Comparison of ENCODE assay signal across 8 mouse cellular contexts in the genomic region with DNA sequence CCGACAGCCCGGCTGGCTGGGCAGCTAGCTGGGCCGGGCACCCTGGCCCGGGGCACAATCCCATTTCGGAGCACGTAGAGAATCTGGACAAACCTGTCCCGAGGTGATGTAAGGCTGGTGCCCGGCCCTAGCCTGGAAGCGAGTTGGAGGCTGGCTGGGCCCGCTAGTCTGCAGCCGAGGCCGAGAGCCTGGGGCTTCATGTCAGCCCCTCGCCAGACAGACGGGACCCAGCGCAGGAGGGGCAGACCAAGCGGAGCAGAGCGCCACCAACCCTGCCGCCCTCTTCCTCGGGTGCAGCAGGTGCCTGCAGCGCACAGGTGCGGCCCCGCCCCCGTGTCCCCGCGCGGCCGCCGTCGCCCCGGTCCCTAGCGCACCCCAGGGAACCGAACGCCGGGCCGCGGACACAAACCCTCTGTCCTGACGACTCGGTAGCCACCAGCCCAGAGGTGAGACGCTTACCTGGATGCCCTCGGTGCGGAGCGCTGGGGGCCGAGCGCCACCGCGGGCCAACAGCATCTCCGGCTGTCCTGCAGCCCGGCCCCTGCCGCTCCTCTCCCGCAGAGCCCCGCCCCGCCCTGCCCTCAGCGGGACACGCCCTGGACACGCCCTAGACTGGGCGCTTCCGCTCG.
DNase-seq lines count a peak whose midpoint lies in the region; ATAC-seq and TF ChIP-seq lines count a peak whose summit lies in the region.

No protein-coding gene starts in this region.

- no peak for DNase-seq in heart, postnatal 10 days
- DNase-seq in G1E (ENCODE audit: low spot score): no peak
- DNase-seq in liver, embryonic 11.5 days (ENCODE audit: low spot score): peak; percentile 44
- no peak for DNase-seq in left cerebral cortex, adult 9 months (ENCODE audit: low spot score in 2 of 2)
- DNase-seq in gastrocnemius, postnatal 25 days: no peak

- H3K9ac ChIP-seq in heart, embryonic 12.5 days: peak overlapping the region; percentile 82
- peak overlapping the region; percentile 90 for H3K9ac ChIP-seq in forebrain, embryonic 13.5 days
- peak overlapping the region; percentile 73 for H3K9ac ChIP-seq in liver, embryonic 11.5 days (ENCODE audit: low read depth, low read length)
- peak overlapping the region; percentile 88 for H3K9ac ChIP-seq in neural tube, embryonic 15.5 days (replicated peaks)

- intact Hi-C loops in heart, postnatal 10 days (cut with DNase I): loop anchor here (5.0 kb wide), 1 partner anchor 61 kb away; the partner anchor contains the start of gene Rbl2

- peaks cover 16% of the 10 kb centered on the region for H3K36me3 ChIP-seq in heart, embryonic 12.5 days
- H3K36me3 ChIP-seq in G1E (replicated peaks): peaks cover 23% of the 10 kb centered on the region
- H3K36me3 ChIP-seq in forebrain, embryonic 13.5 days (ENCODE audit: poor library complexity, severe bottlenecking): peaks cover 18% of the 10 kb centered on the region
- H3K36me3 ChIP-seq in liver, embryonic 11.5 days (ENCODE audit: control insufficient read depth, insufficient read depth, low read length): no peaks in the 10 kb centered on the region
- peaks cover 13% of the 10 kb centered on the region for H3K36me3 ChIP-seq in neural tube, embryonic 15.5 days

- H3K27me3 ChIP-seq in heart, embryonic 12.5 days (replicated peaks): no peaks in the 10 kb centered on the region
- H3K27me3 ChIP-seq in G1E (ENCODE audit: insufficient read depth, low read length): peaks cover 12% of the 10 kb centered on the region
- H3K27me3 ChIP-seq in forebrain, embryonic 13.5 days: no peaks in the 10 kb centered on the region
- H3K27me3 ChIP-seq in liver, embryonic 11.5 days (replicated peaks; ENCODE audit: control insufficient read depth, insufficient read depth, low read length): no peaks in the 10 kb centered on the region
- H3K27me3 ChIP-seq in neural tube, embryonic 15.5 days (replicated peaks): no peaks in the 10 kb centered on the region

- ATAC-seq in heart, embryonic 12.5 days (ENCODE audit: insufficient number of reproducible peaks, low FRiP score): peak; percentile 71
- no peak for ATAC-seq in G1E (ENCODE audit: extremely low read depth, insufficient number of reproducible peaks, low FRiP score, poor library complexity, severe bottlenecking)
- ATAC-seq in forebrain, embryonic 13.5 days: no peak; the same call in 1 of the 2 replicates
- peak; percentile 61 for ATAC-seq in liver, embryonic 11.5 days (replicated peaks; ENCODE audit: low FRiP score)
- peak; percentile 63; the same call in 1 of the 2 replicates for ATAC-seq in neural tube, embryonic 15.5 days (ENCODE audit: low FRiP score)

- WGBS in heart, embryonic 12.5 days: 1% methylated on average over 47 of the region's 58 CpGs
- WGBS in forebrain, embryonic 13.5 days: under 1% methylated on average over 55 of the region's 58 CpGs
- WGBS in liver, embryonic 11.5 days: under 1% methylated on average over 53 of the region's 58 CpGs
- WGBS in neural tube, embryonic 15.5 days: under 1% methylated on average over 51 of the region's 58 CpGs

- H3K27ac ChIP-seq in heart, embryonic 12.5 days (ENCODE audit: poor library complexity, severe bottlenecking): peak overlapping the region; percentile 49; the same call in 1 of the 2 replicates
- peak overlapping the region; percentile 35; the same call in 1 of the 2 replicates for H3K27ac ChIP-seq in forebrain, embryonic 13.5 days
- H3K27ac ChIP-seq in liver, embryonic 11.5 days (ENCODE audit: low read depth, low read length): 0 out of 2 replicates have a peak overlapping the region, but pooled peaks have one; percentile 13
- H3K27ac ChIP-seq in neural tube, embryonic 15.5 days (replicated peaks): peak overlapping the region; percentile 90

- TF ChIP-seq CTCF in G1E (IDR thresholded peaks at IDR 0.05; ENCODE audit: low read depth, low read length): no peak

- H3K4me3 ChIP-seq in heart, embryonic 12.5 days: peak overlapping the region; percentile 94
- peak overlapping the region; percentile 95 for H3K4me3 ChIP-seq in G1E (ENCODE audit: low read depth, low read length)
- H3K4me3 ChIP-seq in forebrain, embryonic 13.5 days: peak overlapping the region; percentile 92
- peak overlapping the region; percentile 95 for H3K4me3 ChIP-seq in liver, embryonic 11.5 days (ENCODE audit: low read depth, low read length)
- peak overlapping the region; percentile 99 for H3K4me3 ChIP-seq in neural tube, embryonic 15.5 days (replicated peaks)

- no peaks in the 10 kb centered on the region for H3K9me3 ChIP-seq in heart, embryonic 12.5 days (replicated peaks)
- no peaks in the 10 kb centered on the region for H3K9me3 ChIP-seq in G1E (replicated peaks)
- H3K9me3 ChIP-seq in forebrain, embryonic 13.5 days (replicated peaks): no peaks in the 10 kb centered on the region
- no peaks in the 10 kb centered on the region for H3K9me3 ChIP-seq in liver, embryonic 11.5 days (ENCODE audit: control insufficient read depth, low read length)
- no peaks in the 10 kb centered on the region for H3K9me3 ChIP-seq in neural tube, embryonic 15.5 days (replicated peaks)

- H3K4me1 ChIP-seq in heart, embryonic 12.5 days (replicated peaks): peaks cover 9% of the 10 kb centered on the region
- peaks cover 20% of the 10 kb centered on the region for H3K4me1 ChIP-seq in G1E (ENCODE audit: insufficient read depth, low read depth, low read length)
- H3K4me1 ChIP-seq in forebrain, embryonic 13.5 days: peaks cover 17% of the 10 kb centered on the region
- peaks cover 4% of the 10 kb centered on the region; the same call in 1 of the 2 replicates for H3K4me1 ChIP-seq in liver, embryonic 11.5 days (replicated peaks; ENCODE audit: control insufficient read depth, insufficient read depth, low read length)
- peaks cover 42% of the 10 kb centered on the region for H3K4me1 ChIP-seq in neural tube, embryonic 15.5 days

- peak overlapping the region; percentile 84 for H3K4me2 ChIP-seq in heart, embryonic 12.5 days
- peak overlapping the region; percentile 78 for H3K4me2 ChIP-seq in forebrain, embryonic 13.5 days
- H3K4me2 ChIP-seq in liver, embryonic 11.5 days: peak overlapping the region; percentile 94
- peak overlapping the region; percentile 68 for H3K4me2 ChIP-seq in neural tube, embryonic 15.5 days

Comparison
In these comparisons a context has a peak if more than half of its experiments do, and no peak if none do; other contexts are left out.
1. ATAC-seq: peak in heart, embryonic 12.5 days (single experiment), liver, embryonic 11.5 days (single experiment) and neural tube, embryonic 15.5 days (single experiment); none in G1E (single experiment) and forebrain, embryonic 13.5 days (single experiment).
2. H3K27ac ChIP-seq: peak in every context shown above with its lines; median percentile 90 in neural tube, embryonic 15.5 days; 49 in heart, embryonic 12.5 days; 35 in forebrain, embryonic 13.5 days; 13 in liver, embryonic 11.5 days.
3. Peak in every context shown above with its lines, with median percentiles within 50 percentile points of each other: H3K4me2 ChIP-seq, H3K4me3 ChIP-seq and H3K9ac ChIP-seq.